Mouse (Mus musculus): ENCODE results near the gene Zfp710.

GRCm38 (mm10) chr7:79986717-79987116 is 37.9 kb upstream of the Zfp710 start:
- TF ChIP-seq MAFK (IDR thresholded peaks at IDR 0.05; ENCODE audit: insufficient read depth, low read depth, low read length) (no peak), HCFC1 (IDR thresholded peaks at IDR 0.05; ENCODE audit: borderline replicate concordance, insufficient read depth, low read length) (no peak), ZNF384 (IDR thresholded peaks at IDR 0.05; ENCODE audit: low read depth, low read length) (no peak)

Data from ES-E14 (cell line).